Mouse (Mus musculus) thymus, adult 2 months (tissue): ENCODE measurements at regions not wholly inside any gene's neighbourhood (a gene's known extent, or its start where the extent isn't known, plus 50 kb on each side); places are given as distances from the start of the nearest gene placed in this dataset.

Source experiments
- CTCF ChIP-seq: fragments of 200-500 bp; IDR thresholded peaks from 2 replicates; pipeline ENCODE4 v1.5.1; 2012; ENCODE audit warnings: mild to moderate bottlenecking, control low read depth, low read length, moderate library complexity, borderline replicate concordance; ENCODE audit not compliant: control insufficient read depth, poor library complexity, insufficient read depth; ENCODE audit errors: extremely low read depth
- POLR2A ChIP-seq: fragments of 200-500 bp; IDR thresholded peaks from 2 replicates; pipeline ENCODE4 v1.6.1; 2012; ENCODE audit warnings: mild to moderate bottlenecking, low read length, control low read depth, moderate library complexity; ENCODE audit not compliant: control insufficient read depth, poor library complexity, insufficient read depth; ENCODE audit errors: extremely low read depth

GRCm38 (mm10) chr4:105912296-105912695 lies 122.6 kb downstream of the Gm12728 start:
- TF ChIP-seq CTCF = no peak
- no peak for TF ChIP-seq POLR2A
